Mouse (Mus musculus) intestine, postnatal 0 days (tissue): ENCODE results near the gene Wbp1. TPM values are rescaled to one million over a fixed set of nuclear protein-coding genes. Genes with fewer than 3 reads are reported as not detected.
A peak's percentile ranks its signal among the peaks of the same experiment; 100 is the strongest.

ENCODE experiments used
- ATAC-seq: fragments of 200-750 bp; cut with Nextera tagmentation; 2 replicates; pipeline ENCODE4 v1.8.0; 2017; ENCODE audit warnings: mild to moderate bottlenecking, moderate TSS enrichment, moderate library complexity
- H3K27ac ChIP-seq: fragments of 300-500 bp; sonication (generic); 2 replicates; pipeline ENCODE4 v1.5.1; 2014; ENCODE audit warnings: mild to moderate bottlenecking, low read depth, low read length, moderate library complexity
- H3K27me3 ChIP-seq: fragments of 300-500 bp; sonication (generic); replicated peaks from 2 replicates; pipeline ENCODE4 v1.6.1; 2014; ENCODE audit warnings: low read length, mixed read lengths; ENCODE audit not compliant: control insufficient read depth, insufficient read depth
- H3K36me3 ChIP-seq: fragments of 300-500 bp; sonication (generic); 2 replicates; pipeline ENCODE4 v1.6.1; 2014; ENCODE audit warnings: mild to moderate bottlenecking, moderate library complexity; ENCODE audit not compliant: control insufficient read depth, insufficient read depth
- H3K4me1 ChIP-seq: fragments of 300-500 bp; sonication (generic); replicated peaks from 2 replicates; pipeline ENCODE4 v1.6.1; 2014; ENCODE audit warnings: antibody characterized with exemption, low read length, mixed read lengths; ENCODE audit not compliant: control insufficient read depth, insufficient read depth
- H3K4me2 ChIP-seq: fragments of 300-500 bp; sonication (generic); replicated peaks from 2 replicates; pipeline ENCODE4 v1.6.1; 2014; ENCODE audit warnings: low read depth, mild to moderate bottlenecking, moderate library complexity
- H3K4me3 ChIP-seq: fragments of 300-500 bp; sonication (generic); 2 replicates; pipeline ENCODE4 v1.5.1; 2014; ENCODE audit warnings: low read depth, low read length
- H3K9ac ChIP-seq: fragments of 300-500 bp; sonication (generic); 2 replicates; pipeline ENCODE4 v1.6.1; 2014; ENCODE audit warnings: mild to moderate bottlenecking, low read depth, low read length
- H3K9me3 ChIP-seq: fragments of 300-500 bp; sonication (generic); 2 replicates; pipeline ENCODE4 v1.6.1; 2016; ENCODE audit warnings: mixed run types; ENCODE audit not compliant: control insufficient read depth
- CTCF ChIP-seq: sonication (generic); IDR thresholded peaks from 2 replicates; pipeline ENCODE4 v1.5.1; 2016; ENCODE audit warnings: low read depth, mild to moderate bottlenecking, control low read depth, antibody characterized with exemption, moderate library complexity
- WGBS: fragments of 180-500 bp; shearing (Covaris S2); extraction: QIAGEN DNeasy Blood & Tissue Kit; methylation state at CpG from one replicate; pipeline ENCODE4 v1.1.7; 2014; 5-methylcytosine and 5-hydroxymethylcytosine counted together
- polyA plus RNA-seq: library from polyadenylated mRNA; unstranded; fragments of >200 nt; fragmentation: Nextera tagmentation; extraction: Ambion mirVana; gene quantifications from 2 replicates; pipeline ENCODE4 v1.2.1, GENCODE M21; 2015

The Wbp1 gene
- 69.1 and 72.7 TPM in 2 replicates for polyA plus RNA-seq

DNA sequence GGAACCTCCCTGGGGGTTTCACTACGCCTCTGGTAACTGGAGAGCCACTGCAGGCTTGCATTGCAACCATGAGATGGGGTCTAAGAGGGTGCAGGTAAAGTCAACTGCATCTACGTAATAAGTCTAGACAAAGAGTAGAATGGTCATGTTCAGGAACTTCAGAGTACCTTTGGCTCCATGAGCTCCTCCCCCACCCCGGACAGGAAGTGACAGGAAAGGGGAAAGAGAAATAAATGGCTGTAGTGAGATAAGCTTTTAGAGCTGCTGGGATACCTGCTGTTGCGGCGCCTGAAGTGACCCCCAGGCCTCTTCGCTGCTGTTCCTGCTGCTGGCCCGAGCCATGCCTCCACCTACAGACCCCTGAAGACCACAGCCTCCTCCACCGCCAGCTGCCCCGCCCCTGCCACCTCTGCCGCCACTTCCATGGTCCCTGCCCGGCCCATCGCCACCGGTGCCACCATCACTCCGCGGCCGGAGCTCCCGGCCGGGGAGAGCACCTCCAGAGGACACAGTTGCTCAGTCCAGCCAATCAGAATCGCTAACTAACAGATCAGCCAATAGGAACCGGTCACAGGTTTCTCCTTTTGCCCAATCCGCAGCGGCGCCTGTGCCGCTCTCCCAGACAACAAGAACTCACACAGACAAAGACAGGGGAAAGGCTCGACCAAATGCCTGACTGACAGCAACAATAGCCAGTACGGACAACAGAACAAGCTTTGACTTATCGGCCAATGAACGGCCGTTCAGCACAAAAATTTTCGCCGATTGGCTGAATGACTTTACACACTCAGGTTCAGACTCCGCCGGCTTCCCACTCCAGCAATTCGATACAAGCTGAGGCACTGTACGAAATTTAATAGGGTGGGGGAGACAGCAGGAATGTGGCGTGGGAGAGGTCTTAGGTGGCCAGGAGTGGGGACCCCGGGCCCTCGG, at the start of gene Wbp1:
TSS of gene Wbp1 (minus strand) at position 630 of the 933 bp plus-strand sequence.
- peaks cover 14% of the 10 kb centered on the region for H3K36me3 ChIP-seq
- H3K4me1 ChIP-seq, result 0 out of 2 replicates have a peak, but pooled peaks cover 5% of the 10 kb centered on the region
- TF ChIP-seq CTCF, result peak; percentile 40; the same call in 1 of the 2 replicates
- H3K27ac ChIP-seq, result peak within 1 kb of the TSS; percentile 92
- H3K9ac ChIP-seq, result peak within 1 kb of the TSS; percentile 61
- peak; percentile 95 for ATAC-seq
- H3K4me3 ChIP-seq, result peak within 1 kb of the TSS; percentile 63
- no peaks in the 10 kb centered on the region for H3K9me3 ChIP-seq
- peak within 1 kb of the TSS; percentile 93 for H3K4me2 ChIP-seq
- WGBS, result under 1% methylated on average over 38 of the region's 38 CpGs
- no peaks in the 10 kb centered on the region for H3K27me3 ChIP-seq

DNA sequence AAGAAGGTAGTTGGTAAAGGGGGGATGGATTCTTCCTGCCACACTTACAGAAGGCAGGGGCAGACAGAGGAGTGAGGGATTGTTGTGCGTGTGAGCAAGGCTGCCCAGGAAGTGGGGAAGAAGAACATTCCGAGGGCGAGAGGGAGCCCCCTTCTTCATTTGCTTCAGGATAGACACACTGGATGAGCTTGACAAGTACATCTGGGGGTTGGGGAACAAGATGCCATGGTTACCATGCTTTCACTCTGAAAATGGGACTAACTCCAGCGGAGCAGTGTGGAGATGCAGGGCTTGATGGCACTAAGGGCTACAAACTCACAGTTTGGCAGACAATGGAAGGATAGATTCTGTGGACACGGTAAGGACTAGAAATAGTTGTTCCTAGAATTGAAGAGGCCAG, 49.7 kb upstream of the Wbp1 start:
- no peak overlapping the region for H3K27ac ChIP-seq
- no peak for TF ChIP-seq CTCF
- no peaks in the 10 kb centered on the region for H3K27me3 ChIP-seq
- no peak for ATAC-seq
- H3K9ac ChIP-seq, result no peak overlapping the region
- no peaks in the 10 kb centered on the region for H3K36me3 ChIP-seq
- H3K4me1 ChIP-seq, result no peaks in the 10 kb centered on the region; the same call in 1 of the 2 replicates
- 78% methylated on average over 5 of the region's 5 CpGs for WGBS
- no peak overlapping the region for H3K4me2 ChIP-seq
- no peaks in the 10 kb centered on the region for H3K9me3 ChIP-seq
- no peak overlapping the region for H3K4me3 ChIP-seq

DNA sequence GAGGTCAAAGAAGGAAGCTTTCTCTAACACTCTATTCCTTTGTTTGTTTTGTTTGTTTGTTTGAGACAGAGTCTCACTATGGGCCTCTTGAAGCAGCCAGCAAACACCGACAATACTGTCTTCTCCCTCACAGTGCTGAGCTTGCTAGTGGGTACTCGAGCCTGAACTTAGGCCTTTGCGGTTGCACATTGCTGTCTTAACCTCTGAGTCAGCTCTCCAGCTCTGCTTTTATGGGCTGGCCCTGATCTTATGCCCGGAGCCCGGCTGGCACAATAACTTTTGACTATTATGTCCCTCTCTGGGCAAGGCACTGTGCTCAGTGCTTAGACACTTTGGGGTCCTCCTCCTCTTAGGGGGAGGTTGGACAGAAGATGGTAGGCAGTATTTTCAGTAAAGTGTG, 48.5 kb upstream of the Wbp1 start:
- H3K9ac ChIP-seq, result no peak overlapping the region
- ATAC-seq, result no peak; the same call in 1 of the 2 replicates
- no peak overlapping the region for H3K4me2 ChIP-seq
- H3K4me3 ChIP-seq, result no peak overlapping the region
- H3K9me3 ChIP-seq, result no peaks in the 10 kb centered on the region
- H3K4me1 ChIP-seq, result no peaks in the 10 kb centered on the region; the same call in 1 of the 2 replicates
- 55% methylated on average over 5 of the region's 5 CpGs for WGBS
- no peak for TF ChIP-seq CTCF
- H3K27me3 ChIP-seq, result no peaks in the 10 kb centered on the region
- no peaks in the 10 kb centered on the region for H3K36me3 ChIP-seq
- peak overlapping the region; percentile 41 for H3K27ac ChIP-seq

- no peak for ATAC-seq
- peaks cover 12% of the 10 kb centered on the region; the same call in 1 of the 2 replicates for H3K4me1 ChIP-seq
- H3K9me3 ChIP-seq, result no peaks in the 10 kb centered on the region
- H3K27ac ChIP-seq, result peak overlapping the region; percentile 67; the same call in 1 of the 2 replicates
- 0 out of 2 replicates have a peak, but pooled peaks have one; percentile 3 for TF ChIP-seq CTCF
- H3K4me2 ChIP-seq, result peak overlapping the region; percentile 59
- H3K9ac ChIP-seq, result peak overlapping the region; percentile 68
- under 1% methylated on average over 12 of the region's 12 CpGs for WGBS
- peak overlapping the region; percentile 69 for H3K4me3 ChIP-seq
- H3K36me3 ChIP-seq, result no peaks in the 10 kb centered on the region
- H3K27me3 ChIP-seq, result peaks cover 7% of the 10 kb centered on the region; the same call in 1 of the 2 replicates
Measured at GRCm38 (mm10) chr6:83166243-83166630, 44.9 kb upstream of the Wbp1 start.

- Histone ChIP-seq H3K27me3 (peaks cover 12% of the 10 kb centered on the region; the same call in 1 of the 2 replicates), H3K9me3 (no peaks in the 10 kb centered on the region), H3K36me3 (no peaks in the 10 kb centered on the region), H3K27ac (peak within 1 kb of the TSS; percentile 67), H3K4me3 (peak within 1 kb of the TSS; percentile 69), H3K4me1 (peaks cover 12% of the 10 kb centered on the region; the same call in 1 of the 2 replicates), H3K9ac (peak within 1 kb of the TSS; percentile 68), H3K4me2 (peak within 1 kb of the TSS; percentile 59)
- TF ChIP-seq CTCF, result peak; percentile 95
- under 1% methylated on average over 55 of the region's 58 CpGs for WGBS
- ATAC-seq, result peak; percentile 81
Measured at GRCm38 (mm10) chr6:83165607-83166242, 44.4 kb upstream of the Wbp1 start, which contains the start of gene Dctn1. Dctn1 (plus strand) TSS chr6:83165920.
